Mouse (Mus musculus) thymus, postnatal 36 days (tissue): ENCODE measurements around the gene Ttll12.
A peak's percentile ranks its signal among the peaks of the same experiment; 100 is the strongest.

ENCODE experiments used
- DNase-seq, 2 experiments: peaks; one replicate each; pipeline ENCODE4 v3.0.0; 2022; ENCODE audit warnings: mixed read lengths in 2 of 2

Ttll12 gene

DNA sequence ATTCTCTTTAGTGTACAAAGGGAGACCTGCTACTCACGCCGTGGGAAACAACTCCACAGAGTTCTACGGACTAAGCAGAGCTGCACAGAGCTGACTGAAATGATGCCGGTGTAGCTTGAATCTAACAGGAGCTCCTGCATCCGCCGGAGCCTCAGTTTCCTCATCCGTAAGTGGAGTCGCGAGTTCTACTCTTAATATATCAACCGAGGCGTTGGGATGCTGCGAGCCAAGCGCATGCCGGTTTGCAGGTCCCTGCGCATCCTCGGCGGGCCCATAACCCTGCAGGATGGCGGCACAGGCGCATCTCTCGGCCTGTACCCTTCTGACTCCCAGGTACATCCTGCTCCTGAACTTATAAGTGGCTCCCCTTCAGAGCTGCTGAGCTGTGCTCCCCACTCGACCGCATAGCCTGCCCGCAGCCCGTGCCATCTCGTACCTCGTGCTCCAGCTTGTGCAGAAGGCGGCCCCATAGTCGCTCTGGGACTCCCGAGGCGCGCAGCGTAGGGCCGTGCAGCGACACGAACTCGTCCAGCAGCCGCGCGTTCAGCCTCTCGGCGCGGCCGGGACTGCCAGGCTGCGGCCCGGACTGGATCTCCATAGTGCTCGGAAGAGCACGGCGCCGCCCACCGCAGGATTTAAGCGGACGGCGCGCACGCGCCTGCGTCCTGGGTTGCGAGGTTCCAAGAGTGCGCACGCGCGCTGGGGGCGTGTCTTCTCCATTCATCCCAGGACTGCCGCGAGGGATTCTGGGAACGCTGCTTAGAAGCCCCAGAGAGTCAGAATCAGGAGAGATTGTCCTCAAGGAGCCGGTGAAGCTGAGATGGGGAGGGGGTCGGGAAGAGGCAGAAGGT lies at the start of gene Ttll12:
Gene Ttll12, minus strand, starts transcription at position 645 of the 851 bp plus-strand sequence.
- DNase-seq, result peak; percentile 91 to 92

DNA sequence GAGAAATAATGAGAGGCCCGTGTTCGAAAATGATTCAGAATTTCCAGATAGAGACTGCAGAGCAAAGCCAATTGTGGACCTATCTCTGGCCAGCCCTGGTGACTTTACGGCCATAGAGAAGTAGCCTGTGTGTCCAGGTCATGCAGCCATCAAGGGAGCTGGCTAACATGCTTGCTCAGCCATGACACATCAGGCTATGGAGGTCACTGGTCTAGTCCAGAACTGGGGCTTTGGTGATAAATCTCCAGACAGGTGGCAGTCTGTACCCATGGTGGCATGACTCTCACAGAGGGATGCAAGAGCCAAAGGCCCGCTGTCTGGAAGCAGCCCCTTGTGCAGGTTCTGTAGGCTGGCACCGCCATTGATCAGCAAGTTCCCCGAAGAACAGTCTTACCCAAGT lies 47.6 kb upstream of the Ttll12 start:
- no peak for DNase-seq

DNA sequence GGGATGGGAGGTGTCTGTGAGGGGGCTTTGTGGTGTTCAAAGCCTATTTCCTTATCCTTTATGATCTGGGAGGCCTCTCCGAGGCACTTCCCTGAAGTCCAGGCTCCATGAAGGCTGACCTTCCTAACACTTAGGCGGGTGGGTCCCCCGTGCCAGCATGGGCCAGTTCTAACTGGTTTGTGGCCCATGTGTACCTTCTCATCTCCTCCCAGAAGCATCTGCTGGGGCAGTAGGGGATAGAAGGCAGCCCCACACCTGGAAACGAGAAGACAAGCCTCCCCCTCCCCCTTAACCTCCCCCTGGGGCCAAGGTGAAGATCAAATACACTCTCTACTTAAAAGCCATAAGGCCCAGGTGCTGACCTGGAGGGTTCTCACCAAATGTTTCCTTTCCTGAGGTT lies 45.3 kb upstream of the Ttll12 start:
- no peak for DNase-seq

DNA sequence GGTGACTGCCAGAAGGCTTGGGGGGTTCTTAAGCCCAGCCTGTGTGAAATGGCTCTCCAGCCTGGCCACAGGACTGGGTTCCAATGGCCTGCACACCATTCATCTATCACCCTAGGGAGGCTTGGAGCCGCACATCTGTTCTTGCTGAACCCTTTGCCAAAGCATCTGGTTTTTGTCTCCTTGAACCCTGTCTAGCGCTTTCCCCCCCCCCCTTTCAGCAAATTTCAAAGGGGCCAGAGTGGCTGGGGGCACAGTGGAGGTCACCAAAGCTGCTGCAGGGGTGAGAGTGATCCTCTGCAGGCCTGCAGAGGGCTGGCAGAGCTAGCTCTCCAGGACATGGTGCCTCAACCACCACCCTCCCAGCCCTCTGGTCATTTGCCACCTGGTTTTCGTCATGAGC lies 44.2 kb upstream of the Ttll12 start:
- no peak for DNase-seq

DNA sequence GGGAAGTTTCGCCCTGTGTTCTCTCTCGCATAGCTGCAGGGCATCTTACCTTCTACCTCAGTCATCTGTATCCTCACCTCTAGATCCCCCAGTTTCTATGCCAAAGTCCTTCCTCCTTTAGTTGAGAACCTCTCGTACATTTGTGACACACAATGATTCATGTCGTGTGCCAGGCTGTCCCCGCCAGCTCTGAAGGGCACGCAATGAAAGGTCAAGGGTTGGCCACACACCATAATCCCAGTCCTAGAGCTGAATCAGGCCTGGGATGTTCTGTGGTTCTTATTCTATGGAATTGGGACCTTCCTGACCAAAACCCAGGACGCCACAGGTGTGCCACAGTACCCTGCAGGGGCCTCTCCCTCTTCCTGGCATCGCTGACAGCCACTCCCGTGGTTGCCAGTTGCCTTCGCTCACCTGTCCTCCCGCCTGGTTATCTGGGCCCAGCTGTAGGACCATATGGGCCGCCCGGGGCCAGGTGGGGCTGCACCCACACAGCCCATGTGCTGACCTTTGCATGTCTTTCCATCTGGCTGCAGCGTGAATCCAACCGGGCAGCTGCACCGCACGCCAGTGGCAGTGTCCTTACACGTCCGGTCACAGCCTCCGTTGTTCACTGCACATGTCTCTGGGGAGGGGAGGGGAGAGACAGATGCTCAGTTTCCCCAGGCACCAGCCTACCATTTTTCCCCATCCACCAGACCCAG lies 43.4 kb upstream of the Ttll12 start:
- DNase-seq, result no peak

DNA sequence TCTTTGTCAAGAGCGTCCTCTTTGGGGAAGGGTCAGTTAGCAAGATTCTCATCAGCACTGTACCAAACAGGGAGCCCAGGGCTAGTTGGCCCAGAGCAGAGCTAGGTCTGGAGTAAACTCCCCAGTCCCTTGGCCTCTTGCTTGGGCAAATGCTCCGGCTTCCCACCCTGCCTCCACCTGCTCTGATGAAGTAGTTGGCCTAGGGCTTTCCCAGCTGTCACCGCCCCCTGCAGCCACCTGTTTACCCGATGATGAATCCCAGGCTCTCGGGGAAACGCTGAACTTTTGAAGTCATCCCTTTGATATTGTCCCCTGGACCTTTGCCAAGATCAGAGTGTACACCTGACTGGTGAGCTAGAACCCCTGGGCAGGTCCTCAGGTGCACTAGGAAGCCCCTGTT lies 41.8 kb upstream of the Ttll12 start:
- DNase-seq, result no peak

DNA sequence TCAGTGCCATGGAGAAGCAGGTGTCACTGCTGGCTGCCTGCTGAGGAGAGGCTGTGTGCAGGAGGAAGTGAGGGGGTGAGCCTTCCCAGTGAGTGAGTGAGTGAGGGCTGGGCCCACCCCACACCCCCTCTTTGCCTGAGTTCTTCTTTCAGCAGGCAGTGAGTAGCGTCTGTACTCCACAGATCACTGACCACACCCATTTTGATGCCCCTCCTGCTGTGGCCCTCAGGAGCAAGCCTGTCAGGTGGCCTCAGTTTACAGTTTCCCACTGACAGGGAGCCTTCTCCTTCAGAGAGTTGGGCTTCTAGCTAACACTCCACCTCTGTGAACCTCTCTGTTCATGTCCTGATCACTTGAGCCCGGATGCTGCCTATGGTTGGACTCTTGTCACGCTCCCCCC lies 40.3 kb upstream of the Ttll12 start:
- DNase-seq, result no peak

DNA sequence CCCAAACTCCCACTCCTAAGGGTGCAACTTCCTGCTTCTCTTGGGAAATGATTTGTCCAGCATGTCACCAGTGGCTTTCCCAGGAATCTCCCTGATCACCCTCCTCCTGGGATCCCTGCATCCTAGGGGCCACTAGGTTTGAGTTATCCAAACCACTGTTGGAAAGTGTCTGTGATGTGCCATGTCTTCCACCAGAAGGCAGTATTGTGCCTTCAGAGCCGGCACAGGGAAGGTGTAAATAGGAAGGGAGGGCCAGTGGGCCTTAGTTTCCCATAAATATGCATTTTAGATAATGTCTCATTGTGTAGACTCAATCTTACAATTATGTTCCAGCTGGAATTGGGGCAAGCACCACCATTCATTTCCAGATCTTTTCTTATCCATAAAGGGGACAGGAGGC lies 39.1 kb upstream of the Ttll12 start:
- no peak for DNase-seq

DNA sequence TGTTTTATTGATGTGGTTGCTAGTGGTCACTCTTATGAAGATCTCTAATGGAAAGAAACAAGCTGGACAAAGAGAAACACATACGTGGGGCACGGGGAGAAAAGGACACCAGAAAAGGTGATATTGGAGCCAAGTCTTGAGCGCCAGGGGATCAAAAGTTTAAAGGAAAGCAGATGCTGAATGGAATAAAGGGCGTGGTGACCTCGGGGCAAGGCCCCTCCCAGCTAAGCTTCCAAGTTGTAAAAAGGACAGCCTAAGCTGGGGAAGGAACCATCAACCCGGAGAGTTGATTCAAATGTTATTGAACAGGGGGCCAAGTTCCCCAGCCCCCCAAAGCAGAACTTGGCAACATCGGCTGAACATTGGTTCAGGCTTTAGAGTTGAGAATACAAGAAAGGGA lies 36.1 kb upstream of the Ttll12 start:
- no peak for DNase-seq

DNA sequence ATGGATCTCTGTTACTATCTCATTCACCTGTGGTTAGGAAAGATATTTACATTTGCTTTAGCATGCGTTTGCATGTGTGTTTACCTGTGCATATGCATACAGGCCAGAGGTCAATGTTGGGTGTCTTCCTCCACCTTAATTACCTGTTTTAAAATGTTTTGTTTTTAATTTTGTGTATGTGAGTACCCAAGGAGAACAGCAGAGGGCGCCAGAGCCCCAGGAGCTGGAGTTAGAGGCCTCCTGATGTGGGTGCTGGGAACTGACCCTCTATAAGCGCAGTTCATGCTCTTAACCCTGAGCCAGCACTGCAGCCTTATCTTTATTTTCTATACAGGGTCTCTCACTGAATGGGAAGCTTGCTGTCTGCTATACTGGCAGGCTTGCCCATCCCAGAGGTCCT lies 34.8 kb upstream of the Ttll12 start:
- no peak for DNase-seq

DNA sequence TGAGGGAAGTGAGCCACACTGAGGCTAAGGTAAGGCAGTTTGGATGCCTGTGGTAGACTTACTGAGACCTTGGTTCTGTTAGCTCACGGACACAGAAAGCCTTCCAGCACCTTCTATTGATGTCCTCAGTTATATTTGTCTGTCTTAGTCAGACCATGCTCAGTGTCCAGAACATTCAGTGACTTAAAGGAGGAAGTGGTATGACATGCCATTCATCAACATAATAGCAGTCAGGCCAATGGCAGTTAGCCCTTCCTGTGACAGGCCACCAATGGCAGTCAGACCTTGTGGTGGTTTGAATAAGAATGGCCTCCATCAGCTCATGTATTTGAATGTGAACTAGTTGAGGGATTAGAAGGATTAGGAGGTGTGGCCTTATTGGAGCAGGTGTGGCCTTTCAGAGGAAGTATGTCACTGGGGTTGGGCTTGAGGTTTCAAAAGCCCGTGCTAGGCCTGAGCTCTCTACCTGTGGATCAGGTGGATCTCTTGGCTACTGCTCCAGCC lies 31.2 kb upstream of the Ttll12 start:
- no peak for DNase-seq

DNA sequence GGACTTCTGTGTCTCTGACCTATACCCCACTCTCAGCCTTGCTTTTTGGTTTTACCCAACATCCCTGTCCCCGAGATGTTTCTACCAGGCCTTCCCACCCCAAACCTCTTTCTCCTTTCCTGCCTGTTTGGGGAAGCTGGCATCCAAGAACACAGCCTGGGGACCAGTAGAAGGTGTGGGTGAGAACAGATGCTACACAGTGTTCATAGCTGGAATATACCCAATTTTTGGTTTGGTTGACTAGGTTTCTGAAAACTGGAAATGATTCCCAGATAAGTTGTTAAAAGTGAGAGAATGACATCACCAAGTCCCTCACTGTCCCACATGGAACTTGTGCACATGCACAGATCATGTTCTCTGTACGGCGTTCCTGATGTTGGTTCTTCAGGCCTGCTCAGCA lies 20.3 kb upstream of the Ttll12 start:
- no peak for DNase-seq

DNA sequence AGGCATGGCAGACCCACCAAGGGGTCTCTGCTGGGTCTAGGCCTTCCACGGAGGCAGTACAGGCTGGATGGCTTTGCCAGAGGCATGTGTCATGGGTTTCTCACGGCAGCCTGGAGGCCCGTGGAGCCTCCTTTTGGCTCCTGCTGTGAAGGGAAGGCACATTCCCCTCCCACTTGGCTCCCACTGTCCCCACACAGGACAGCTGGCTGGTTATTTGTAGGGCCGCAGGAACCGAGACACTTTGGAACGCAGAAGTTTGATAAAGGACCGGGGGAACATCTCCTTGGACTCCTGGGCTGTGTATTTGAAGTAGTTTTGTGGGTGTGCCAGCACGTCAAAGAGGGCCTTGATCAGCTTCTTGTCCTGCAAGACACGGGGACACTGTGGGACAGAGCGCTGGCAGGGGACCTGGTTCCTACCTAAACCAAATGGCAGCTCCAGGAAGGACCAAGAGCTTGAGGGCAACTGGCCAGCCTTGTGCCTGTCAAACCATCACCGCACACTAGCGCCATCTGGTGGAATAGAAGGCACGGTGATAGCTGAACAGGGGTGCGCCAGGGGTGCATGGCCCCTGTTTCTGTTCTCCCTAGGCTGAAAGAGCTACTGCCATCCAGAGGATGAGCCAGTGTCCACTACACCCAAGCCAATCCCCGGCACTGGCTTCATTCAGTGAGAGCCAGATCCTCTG lies 12.3 kb upstream of the Ttll12 start:
- peak; percentile 71 to 73 for DNase-seq

DNA sequence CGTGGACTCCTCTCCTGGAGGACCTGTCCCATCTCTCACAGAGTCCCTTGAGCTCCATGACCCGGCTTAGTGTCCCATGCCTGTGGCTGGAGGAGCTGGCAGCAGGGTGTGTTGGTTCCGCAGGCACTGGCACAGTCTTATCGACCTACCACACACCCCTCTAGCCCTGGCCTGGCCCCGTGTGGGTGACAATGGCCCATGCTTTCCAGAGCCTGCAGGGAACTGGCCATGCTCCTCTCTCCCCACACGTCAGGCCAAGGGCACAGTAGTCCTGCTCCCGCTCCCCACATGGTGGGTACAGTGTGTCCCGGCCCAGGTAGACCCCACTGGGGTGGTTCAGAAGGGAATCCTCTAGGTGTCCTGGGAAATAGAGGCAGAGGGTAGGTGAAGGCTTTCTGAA lies 11.7 kb upstream of the Ttll12 start:
- DNase-seq, result no peak

DNA sequence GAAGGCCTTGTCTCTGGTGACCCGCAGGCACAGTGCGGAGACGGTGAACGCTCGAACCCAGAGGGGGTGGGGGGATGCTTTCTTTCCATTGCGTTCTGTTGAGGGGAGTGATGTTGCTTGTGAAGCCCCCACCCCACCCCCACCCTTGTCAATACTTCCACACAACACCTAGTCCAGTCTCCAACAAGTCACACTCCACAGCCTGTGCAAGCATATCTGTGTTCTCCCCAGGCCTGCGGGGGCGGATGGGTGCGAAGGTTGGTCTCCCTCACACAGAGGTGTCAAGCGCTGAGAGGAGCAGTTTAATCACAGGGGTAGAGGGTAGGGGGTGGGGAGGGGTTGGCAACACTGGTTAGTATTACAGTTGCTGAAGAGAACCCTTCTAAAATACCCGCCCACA lies 11.3 kb upstream of the Ttll12 start:
- DNase-seq, result no peak

DNA sequence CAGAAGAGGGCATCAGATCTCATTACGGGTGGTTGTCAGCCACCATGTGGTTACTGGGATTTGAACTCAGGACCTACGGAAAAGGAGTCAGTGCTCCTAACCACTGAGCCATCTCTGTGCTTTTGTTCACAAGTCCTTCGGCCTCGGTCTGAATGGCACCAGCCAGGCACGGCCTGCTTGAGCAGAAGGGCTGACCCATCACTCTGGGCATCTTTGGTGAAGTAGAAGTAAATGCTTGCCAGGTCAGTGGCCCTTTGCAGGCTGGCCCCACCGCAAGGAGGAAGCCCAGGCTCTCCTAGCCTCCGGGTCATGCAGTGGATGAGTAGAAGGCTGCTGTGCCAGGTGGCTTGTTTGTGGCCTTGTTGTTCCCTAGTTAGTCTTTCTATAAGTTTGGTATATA lies 8.5 kb upstream of the Ttll12 start:
- DNase-seq, result peak in 1 of 2 experiments; percentile 50

DNA sequence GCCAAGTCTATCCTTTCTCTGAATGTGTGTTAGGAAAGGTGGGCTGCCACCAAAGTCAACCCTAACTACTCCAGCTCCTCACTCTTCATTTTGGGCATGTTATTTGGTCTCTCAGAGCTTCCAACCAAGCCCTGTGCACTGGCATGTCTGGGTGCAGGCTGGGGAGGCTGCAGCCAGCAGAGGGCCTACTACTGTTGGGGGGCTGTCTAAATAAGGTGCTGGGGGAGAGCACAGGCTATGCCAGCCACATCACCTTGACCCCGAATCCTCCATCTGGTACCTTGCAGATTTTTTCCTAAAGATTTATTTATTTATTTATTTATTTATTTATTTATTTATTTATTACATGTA lies 8.1 kb upstream of the Ttll12 start:
- DNase-seq, result peak in 1 of 2 experiments; percentile 80

DNA sequence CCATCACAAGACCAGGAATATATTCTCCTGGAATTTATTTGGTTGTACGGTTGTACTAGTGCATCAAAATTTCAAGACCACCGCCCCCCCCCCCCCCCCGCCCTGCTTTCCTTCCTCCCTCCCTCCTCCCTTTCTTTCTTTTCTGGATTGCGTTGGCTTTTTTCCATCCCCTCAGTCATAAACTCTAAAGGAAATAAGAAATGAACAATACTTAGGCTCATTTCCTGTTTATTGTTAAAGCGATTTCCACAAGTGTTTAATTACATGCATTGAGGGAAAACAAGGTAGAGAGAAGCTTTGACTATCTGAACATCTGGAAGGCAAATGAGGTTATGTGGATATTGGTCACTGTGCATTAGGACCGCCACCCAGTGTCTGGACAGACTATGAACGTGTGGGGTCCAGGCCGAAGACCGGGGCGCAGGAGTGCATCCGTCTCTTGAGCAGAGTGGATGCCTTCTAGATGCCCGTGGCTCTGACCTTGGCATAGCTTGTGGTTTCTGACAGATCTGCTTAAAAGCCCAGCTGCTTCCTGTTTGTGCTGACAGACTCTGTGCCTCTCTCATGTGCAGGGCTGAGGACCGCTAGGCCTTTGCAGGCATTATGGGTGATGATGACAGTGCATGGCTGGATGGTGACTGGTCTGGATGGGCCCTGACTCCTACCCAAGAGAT lies 7.6 kb upstream of the Ttll12 start:
- peak; percentile 79 to 86 for DNase-seq

DNA sequence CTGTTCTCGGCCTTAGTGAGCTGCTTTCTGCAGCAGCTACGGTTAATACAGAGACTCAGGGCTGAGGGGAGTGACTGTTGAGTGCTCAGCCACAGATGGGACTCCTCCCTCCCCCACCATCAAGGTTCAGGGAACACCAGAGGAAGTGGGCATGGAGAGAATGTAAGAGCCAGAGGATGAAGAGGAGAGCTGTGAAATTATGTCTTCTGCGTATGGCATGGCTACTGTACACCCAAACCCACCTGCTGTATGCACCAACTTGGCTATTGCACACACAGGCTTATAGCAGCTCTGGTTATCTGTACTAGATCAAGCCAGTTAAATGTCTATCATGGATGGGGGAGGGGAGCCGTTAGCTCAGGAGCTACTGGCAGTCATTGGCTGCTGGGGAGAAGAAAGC lies 6.2 kb upstream of the Ttll12 start:
- DNase-seq, result peak; percentile 54 to 70

DNA sequence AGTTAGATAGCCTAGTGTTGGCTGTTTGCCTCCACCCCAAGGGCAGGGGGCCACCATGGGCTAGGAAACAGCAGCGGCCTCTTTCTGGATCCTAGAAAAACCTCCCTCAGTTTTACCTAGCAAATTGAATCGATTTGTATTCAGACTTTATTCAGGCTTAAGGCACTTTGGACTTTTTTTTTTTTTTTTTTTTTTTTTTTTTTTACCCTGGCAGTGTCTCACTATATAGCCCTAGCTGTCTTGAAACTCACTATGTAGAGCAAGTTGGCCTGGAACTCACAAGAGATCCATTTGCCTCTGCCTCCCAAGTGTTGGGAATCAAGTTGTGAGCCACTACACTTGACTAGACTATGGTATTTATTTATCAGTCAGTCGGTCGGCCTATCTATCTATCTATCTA lies 1.9 kb upstream of the Ttll12 start:
- DNase-seq, result no peak

DNA sequence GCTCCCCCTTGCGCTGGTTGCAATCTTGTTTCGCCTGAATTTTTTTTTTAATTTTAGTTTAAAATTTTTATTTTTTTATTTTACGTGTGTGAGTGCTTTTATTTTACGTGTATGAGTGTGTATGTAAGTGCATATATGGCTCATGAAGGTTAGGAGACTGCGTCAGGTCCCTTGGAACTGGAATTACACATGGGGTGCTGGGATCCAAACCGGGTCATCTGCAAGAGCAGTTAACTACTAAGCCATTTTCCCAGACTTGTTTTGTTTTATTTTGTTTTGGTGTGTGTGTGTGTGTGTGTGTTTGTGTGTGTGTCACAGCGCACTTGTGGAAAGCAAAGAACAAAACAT lies 381 bp upstream of the Ttll12 start:
- no peak for DNase-seq

DNA sequence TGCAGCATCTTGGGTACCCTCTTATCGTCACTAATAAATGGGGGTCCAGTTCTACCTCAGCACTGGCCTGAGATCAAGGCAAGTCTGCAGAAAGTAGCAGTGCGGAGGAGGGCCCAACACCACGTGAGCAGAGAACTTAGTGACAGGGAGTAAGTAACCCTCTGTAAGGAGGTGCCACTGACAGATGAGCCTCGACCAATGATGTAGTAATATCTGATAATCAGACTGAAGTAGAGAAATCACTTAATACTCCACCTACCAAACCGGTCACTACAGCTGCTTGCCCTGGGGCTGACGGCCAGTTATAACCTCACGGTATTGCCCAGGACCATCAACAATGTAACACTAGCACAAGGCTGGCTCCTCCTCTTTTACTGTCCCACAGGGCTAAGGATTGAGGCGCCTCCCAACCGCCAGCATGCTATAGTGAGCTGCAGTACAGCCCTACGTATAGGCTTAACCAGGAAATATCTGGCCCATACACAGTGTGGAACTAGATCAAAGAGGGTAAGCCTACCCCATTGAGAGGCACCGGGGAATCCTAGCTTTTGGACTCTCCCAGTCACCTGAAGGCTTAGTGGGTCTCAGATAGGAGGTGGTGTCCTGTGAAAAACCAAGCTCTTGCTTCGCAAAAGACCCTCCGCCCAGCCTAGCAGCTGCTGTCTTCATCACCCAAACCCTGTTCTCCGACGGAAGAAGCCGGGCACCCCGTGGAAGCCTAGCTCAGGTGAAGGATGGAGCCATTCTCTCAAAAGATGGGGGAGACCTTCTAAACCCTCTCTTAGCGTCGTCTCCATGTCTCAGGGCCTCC lies 1.1 kb downstream of the Ttll12 start:
- DNase-seq, result peak in 1 of 2 experiments; percentile 29
